Mouse (Mus musculus): Measurements from ENCODE around the gene Terb2.

- TF ChIP-seq CTCF (IDR thresholded peaks at IDR 0.05) (no peak), POLR2A (IDR thresholded peaks at IDR 0.05; ENCODE audit: insufficient read depth, low read depth, low read length) (no peak), EP300 (IDR thresholded peaks at IDR 0.05; ENCODE audit: insufficient read depth, low read depth, low read length) (no peak)
Observed at GRCm38 (mm10) chr2:122241226-122241625, 55.2 kb downstream of the Terb2 start.

Measured in heart, adult 2 months (tissue).